Mouse (Mus musculus) thymus, adult 18-20 months (tissue): ENCODE measurements around the gene Map3k5.
A peak's percentile ranks its signal among the peaks of the same experiment; 100 is the strongest.

Experiments
- DNase-seq, 2 experiments: peaks; one replicate each; pipeline ENCODE4 v3.0.0; 2022; ENCODE audit warnings: mixed read lengths in 2 of 2

Gene Map3k5

GRCm38 (mm10) chr10:19935821-19936367 lies 1.6 kb downstream of the Map3k5 start:
- DNase-seq, result no peak

- DNase-seq, result no peak
Measured at GRCm38 (mm10) chr10:19936961-19937708, 2.9 kb downstream of the Map3k5 start.

GRCm38 (mm10) chr10:19938738-19939137 lies 4.5 kb downstream of the Map3k5 start:
- DNase-seq, result no peak

- peak; percentile 24 to 51 for DNase-seq
Measured at GRCm38 (mm10) chr10:19939282-19939705, 5.0 kb downstream of the Map3k5 start.

GRCm38 (mm10) chr10:19940127-19940526 lies 5.9 kb downstream of the Map3k5 start:
- DNase-seq, result no peak

- DNase-seq, result no peak
Measured at GRCm38 (mm10) chr10:19940626-19941025, 6.4 kb downstream of the Map3k5 start.

GRCm38 (mm10) chr10:19941063-19941462 lies 6.8 kb downstream of the Map3k5 start:
- DNase-seq, result peak in 1 of 2 experiments; percentile 15

GRCm38 (mm10) chr10:19941914-19942313 lies 7.6 kb downstream of the Map3k5 start:
- no peak for DNase-seq

GRCm38 (mm10) chr10:19942621-19943020 lies 8.3 kb downstream of the Map3k5 start:
- no peak for DNase-seq

GRCm38 (mm10) chr10:19945651-19946050 lies 11.4 kb downstream of the Map3k5 start:
- no peak for DNase-seq

- DNase-seq, result no peak
Measured at GRCm38 (mm10) chr10:19946644-19947043, 12.4 kb downstream of the Map3k5 start.

GRCm38 (mm10) chr10:19947441-19947840 lies 13.2 kb downstream of the Map3k5 start:
- DNase-seq, result no peak

- DNase-seq, result no peak
Measured at GRCm38 (mm10) chr10:19947901-19948300, 13.6 kb downstream of the Map3k5 start.

- no peak for DNase-seq
Measured at GRCm38 (mm10) chr10:19948381-19948780, 14.1 kb downstream of the Map3k5 start.

GRCm38 (mm10) chr10:19949106-19949505 lies 14.8 kb downstream of the Map3k5 start:
- no peak for DNase-seq

- no peak for DNase-seq
Measured at GRCm38 (mm10) chr10:19953032-19953761, 18.9 kb downstream of the Map3k5 start.

GRCm38 (mm10) chr10:19954572-19954971 lies 20.3 kb downstream of the Map3k5 start:
- DNase-seq, result no peak

GRCm38 (mm10) chr10:19955817-19956216 lies 21.5 kb downstream of the Map3k5 start:
- DNase-seq, result no peak

- DNase-seq, result no peak
Measured at GRCm38 (mm10) chr10:19956745-19957144, 22.5 kb downstream of the Map3k5 start.

GRCm38 (mm10) chr10:19960831-19961380 lies 26.6 kb downstream of the Map3k5 start:
- no peak for DNase-seq

- DNase-seq, result no peak
Measured at GRCm38 (mm10) chr10:19962746-19963145, 28.5 kb downstream of the Map3k5 start.

- DNase-seq, result no peak
Measured at GRCm38 (mm10) chr10:19963206-19963605, 28.9 kb downstream of the Map3k5 start.

- DNase-seq, result no peak
Measured at GRCm38 (mm10) chr10:19964105-19964504, 29.8 kb downstream of the Map3k5 start.

- no peak for DNase-seq
Measured at GRCm38 (mm10) chr10:19966597-19966996, 32.3 kb downstream of the Map3k5 start.
